Mouse (Mus musculus) left cerebral cortex, adult 2 months (tissue): ENCODE data around the gene Vamp2. TPM values are rescaled to one million over a fixed set of nuclear protein-coding genes. Genes with fewer than 3 reads are reported as not detected.

ENCODE experiments used
- DNase-seq, 2 experiments: peaks; one replicate each; pipeline ENCODE4 v3.0.0; 2021 to 2022; ENCODE audit warnings: low spot score in 2 of 2, mixed read lengths in 1 of 2; ENCODE audit errors: extremely low spot score in 1 of 2
- H3K27ac ChIP-seq: fragments of 200-600 bp; 2 replicates; pipeline ENCODE4 v1.8.1; 2022
- H3K4me3 ChIP-seq: fragments of 200-600 bp; 2 replicates; pipeline ENCODE4 v1.8.1; 2022
- CTCF ChIP-seq: fragments of 200-600 bp; IDR thresholded peaks from 2 replicates; pipeline ENCODE4 v1.8.1; 2022; ENCODE audit warnings: antibody characterized with exemption, mild to moderate bottlenecking, moderate library complexity
- intact Hi-C: fragments of 180-260 bp; cut with DNase I; formaldehyde crosslinking; loops from one replicate; pipeline ENCODE4 v1.15.1; 2025
- total RNA-seq, 2 experiments: library from RNA; stranded (reverse); gene quantifications; 2 replicates each; pipeline ENCODE4 v1.2.3; 2021

The Vamp2 gene
- total RNA-seq, 2 experiments from 2014 or later = 1,115 to 1,119 TPM

DNA sequence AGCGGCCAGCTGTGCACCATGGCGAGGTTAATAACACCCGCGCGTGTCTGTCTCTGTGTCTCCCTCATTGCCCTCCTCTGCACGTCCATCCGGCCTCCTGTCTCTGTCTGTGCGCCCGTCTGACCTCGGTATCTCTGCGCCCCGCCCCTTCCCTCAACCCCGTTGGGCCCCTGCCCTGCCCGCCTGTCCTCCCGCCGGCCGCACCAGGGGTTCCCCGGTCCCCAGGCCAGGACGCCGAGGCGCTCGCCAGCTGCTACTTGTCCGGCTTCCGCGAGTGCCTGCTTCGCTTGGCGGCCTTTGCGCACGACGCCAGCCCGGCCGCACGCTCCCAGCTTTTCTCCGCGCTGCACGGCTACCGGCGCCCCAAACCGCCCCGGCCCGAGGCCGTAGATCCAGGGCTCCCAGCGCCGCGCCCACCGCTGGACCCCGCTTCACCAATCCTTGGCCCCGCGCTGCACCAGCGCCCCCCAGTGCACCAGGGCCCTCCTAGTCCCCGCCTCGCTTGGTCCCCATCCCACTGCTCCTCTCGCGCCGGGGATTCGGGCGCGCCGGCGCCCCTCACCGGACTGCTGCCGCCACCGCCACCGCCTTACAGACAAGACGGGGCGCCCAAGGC, 34.2 kb downstream of the Vamp2 start, which contains the start of gene 9130213A22Rik:
TSS of gene 9130213A22Rik (minus strand) at position 254 of the 616 bp plus-strand sequence.
- DNase-seq = peak; percentile 86 to 87
- intact Hi-C loops = no loop called here
- Histone ChIP-seq H3K27ac (peak within 1 kb of the TSS; percentile 62), H3K4me3 (peak within 1 kb of the TSS; percentile 65)
- TF ChIP-seq CTCF = peak; percentile 66

DNA sequence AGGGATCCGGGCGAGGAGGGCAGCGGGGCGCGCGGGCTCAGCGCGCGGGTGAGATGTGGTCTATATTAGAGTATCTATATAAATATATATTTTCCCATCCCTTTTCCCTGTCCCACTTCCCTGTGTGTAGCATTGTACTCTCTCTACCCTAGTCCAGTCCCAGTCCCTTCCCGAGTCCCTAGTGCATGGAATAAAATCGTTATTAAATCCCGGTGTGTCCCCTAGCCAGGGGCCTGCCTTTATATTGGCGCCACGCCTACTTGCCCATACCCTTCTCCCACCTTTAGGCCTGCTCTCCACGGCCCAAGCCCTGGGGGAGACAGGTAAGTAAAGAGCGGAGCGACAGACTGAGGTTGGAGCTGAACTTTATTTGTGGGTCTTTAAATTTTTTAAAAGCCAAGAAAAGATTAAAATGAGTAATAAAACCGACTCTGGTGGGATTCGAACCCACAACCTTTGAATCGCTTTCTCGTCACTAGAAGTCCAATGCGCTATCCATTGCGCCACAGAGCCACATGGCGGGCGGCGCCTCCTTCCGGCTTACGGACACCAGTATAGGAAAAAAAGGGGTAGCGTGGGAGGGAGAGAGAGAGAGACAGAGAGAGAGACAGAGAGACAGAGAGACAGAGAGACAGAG, 34.9 kb downstream of the Vamp2 start:
- DNase-seq = peak; percentile 91 to 95
- TF ChIP-seq CTCF = no peak; the same call in 1 of the 2 replicates
- intact Hi-C loops = no loop called here
- peak overlapping the region; percentile 62 for H3K27ac ChIP-seq
- H3K4me3 ChIP-seq = peak overlapping the region; percentile 65

DNA sequence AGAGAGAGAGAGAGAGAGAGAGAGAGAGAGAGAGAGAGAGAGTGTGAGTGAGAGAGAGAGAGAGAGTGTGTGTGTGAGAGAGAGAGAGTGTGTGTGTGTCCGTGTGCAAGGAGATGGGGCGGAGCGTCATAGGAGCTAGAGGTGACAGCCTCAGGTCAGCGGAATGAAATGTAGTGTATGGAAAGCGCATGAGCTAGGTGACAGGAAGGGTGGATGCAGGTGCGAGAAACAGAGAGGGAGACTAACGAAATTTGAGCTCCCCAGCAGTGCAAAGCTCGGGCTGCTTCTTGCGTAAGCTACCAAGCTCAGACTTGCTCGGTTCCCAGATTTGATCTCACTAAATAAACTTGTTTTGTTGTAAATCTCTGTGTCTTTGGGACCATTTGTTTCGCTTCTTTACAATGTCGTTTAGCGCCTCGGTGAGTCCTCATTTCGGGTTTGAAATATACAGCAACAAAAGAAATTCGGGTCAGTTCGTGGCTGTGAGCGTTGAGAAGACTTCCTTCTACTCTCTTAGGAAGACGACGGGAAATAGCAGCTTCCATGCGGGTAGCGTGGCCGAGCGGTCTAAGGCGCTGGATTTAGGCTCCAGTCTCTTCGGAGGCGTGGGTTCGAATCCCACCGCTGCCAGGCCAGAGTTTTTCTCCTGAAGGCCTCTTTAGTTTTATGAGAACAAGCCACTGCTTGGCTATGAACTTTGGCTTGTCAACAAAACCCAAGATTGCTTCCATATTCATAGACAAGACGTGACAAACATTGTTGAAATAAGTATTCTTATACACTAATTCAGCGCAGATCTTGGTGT, 35.6 kb downstream of the Vamp2 start:
- intact Hi-C loops = loop anchor here (1.0 kb wide), 1 partner anchor 83 kb away; no protein-coding TSS in a partner anchor

DNA sequence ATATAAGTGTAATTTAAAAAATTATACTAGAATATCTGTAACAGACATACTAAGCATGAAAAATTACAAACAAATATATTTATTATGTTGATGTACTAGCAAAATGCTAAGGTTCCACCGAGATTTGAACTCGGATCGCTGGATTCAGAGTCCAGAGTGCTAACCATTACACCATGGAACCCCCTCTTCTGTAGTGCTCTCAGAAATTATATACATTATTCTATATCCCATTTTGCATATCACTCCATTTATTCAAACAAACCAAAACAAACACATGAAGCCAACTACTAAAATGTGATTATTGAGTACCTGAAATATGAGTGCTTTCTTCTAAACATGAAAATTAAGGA, 36.2 kb downstream of the Vamp2 start:
- Histone ChIP-seq H3K27ac (peak overlapping the region; percentile 30; the same call in 1 of the 2 replicates), H3K4me3 (peak overlapping the region; percentile 67)
- DNase-seq = peak; percentile 65
- no peak for TF ChIP-seq CTCF
- intact Hi-C loops = loop anchor here (1.0 kb wide), 1 partner anchor 83 kb away; no protein-coding TSS in a partner anchor

More for the DNA sequence above, 35.6 kb downstream of the Vamp2 start:
- Histone ChIP-seq H3K4me3 (peak overlapping the region; percentile 65), H3K27ac (peak overlapping the region; percentile 94)
- DNase-seq = peak; percentile 91 to 95
- TF ChIP-seq CTCF = no peak

DNA sequence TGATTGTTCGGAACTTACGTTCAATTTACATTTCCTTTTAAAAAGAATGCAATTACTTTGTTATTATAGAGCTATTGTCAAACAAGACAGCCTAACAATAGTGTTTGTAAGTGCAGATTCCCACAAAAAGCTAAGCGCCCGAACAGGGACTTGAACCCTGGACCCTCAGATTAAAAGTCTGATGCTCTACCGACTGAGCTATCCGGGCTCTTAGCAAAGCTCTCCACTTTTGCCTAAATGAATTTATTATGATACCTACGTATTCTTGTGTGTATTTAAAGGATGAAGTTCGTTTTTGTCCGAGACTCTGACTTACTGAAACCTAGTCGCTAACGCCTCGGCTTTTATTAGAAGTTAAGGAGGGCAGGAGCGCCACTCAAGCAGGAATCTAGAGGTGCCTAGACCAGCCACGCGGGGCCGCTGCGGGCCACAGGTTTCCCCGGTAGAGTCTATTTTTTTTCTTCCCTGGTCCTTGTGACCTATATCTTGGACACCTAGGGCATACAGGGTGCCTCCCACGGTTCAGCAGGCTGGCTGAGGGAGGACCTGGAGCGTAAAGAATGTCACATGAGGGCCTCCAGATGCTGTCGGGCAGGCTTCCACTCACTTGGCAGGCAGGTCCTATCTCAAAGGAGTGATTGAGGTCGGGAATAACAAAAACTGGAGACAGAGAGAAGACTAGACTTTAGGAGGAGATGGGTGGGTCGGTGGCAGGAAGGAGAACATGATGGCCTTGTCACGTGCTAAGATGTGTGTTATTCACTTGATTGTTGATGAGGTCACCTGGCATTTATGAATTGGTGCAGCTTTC, 37.0 kb downstream of the Vamp2 start:
- DNase-seq = peak; percentile 76 to 78
- peak; percentile 71 for TF ChIP-seq CTCF
- Histone ChIP-seq H3K4me3 (peak overlapping the region; percentile 67), H3K27ac (peak overlapping the region; percentile 89)
- intact Hi-C loops = loop anchor here (1.0 kb wide), 2 partner anchors 25 to 62 kb away; no protein-coding TSS in a partner anchor

- TF ChIP-seq CTCF = no peak
- no peak for DNase-seq
- intact Hi-C loops = loop anchor here (1.0 kb wide), 2 partner anchors 25 to 62 kb away; no protein-coding TSS in a partner anchor
- H3K4me3 ChIP-seq = peak within 1 kb of the TSS; percentile 67
- peak within 1 kb of the TSS; percentile 89 for H3K27ac ChIP-seq
Observed at GRCm38 (mm10) chr11:69125852-69125918, 37.4 kb downstream of the Vamp2 start, which contains the start of gene Aloxe3. TSS of gene Aloxe3 (plus strand) at chr11:69125896.

- peak overlapping the region; percentile 67 for H3K4me3 ChIP-seq
- DNase-seq = peak in 1 of 2 experiments; percentile 33
- TF ChIP-seq CTCF = no peak
- H3K27ac ChIP-seq = peak overlapping the region; percentile 89
- intact Hi-C loops = loop anchor here (1.0 kb wide), 2 partner anchors 24 to 63 kb away; no protein-coding TSS in a partner anchor
Observed at GRCm38 (mm10) chr11:69125919-69126705, 37.8 kb downstream of the Vamp2 start.

- no peak for TF ChIP-seq CTCF
- Histone ChIP-seq H3K4me3 (no peak overlapping the region), H3K27ac (no peak overlapping the region)
- intact Hi-C loops = no loop called here
- no peak for DNase-seq
Observed at GRCm38 (mm10) chr11:69126706-69127095, 38.4 kb downstream of the Vamp2 start.

GRCm38 (mm10) chr11:69128426-69129122, 40.3 kb downstream of the Vamp2 start:
- DNase-seq = no peak
- no peak for TF ChIP-seq CTCF
- H3K4me3 ChIP-seq = no peak overlapping the region
- intact Hi-C loops = no loop called here
- no peak overlapping the region for H3K27ac ChIP-seq

DNA sequence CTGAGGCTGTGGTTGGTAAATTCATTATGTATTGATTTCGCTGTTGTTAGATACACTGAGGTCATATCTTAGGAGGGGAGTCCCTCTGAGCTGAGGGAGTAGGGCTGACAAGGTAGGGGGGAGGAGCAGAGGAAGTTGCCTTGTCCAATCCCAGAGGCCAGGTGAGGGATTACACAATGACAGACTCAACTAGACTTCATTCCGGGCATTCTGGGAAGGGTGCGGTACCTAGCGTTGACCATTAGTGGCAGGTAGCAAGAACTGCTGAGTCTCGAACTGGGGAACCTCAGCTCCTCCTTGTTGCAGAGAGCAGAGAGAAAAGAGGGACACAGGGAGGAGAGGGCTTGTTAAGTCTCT, 45.3 kb downstream of the Vamp2 start:
- intact Hi-C loops = loop anchor here (5.0 kb wide), 1 partner anchor 99 kb away; no protein-coding TSS in a partner anchor
- peak overlapping the region; percentile 22 for H3K27ac ChIP-seq
- no peak for TF ChIP-seq CTCF
- DNase-seq = no peak
- peak overlapping the region; percentile 51 for H3K4me3 ChIP-seq
